Mouse (Mus musculus) liver, adult 2 months (tissue): ENCODE data around the gene Mboat2.

Source experiments
- CTCF ChIP-seq: fragments of 200-500 bp; IDR thresholded peaks from 2 replicates; pipeline ENCODE4 v1.5.1; 2011; ENCODE audit warnings: low read depth, low read length, control low read depth
- POLR2A ChIP-seq: fragments of 200-500 bp; IDR thresholded peaks from 2 replicates; pipeline ENCODE4 v1.6.1; 2011; ENCODE audit warnings: low read length, control low read depth; ENCODE audit not compliant: insufficient read depth; ENCODE audit errors: extremely low read depth

DNA sequence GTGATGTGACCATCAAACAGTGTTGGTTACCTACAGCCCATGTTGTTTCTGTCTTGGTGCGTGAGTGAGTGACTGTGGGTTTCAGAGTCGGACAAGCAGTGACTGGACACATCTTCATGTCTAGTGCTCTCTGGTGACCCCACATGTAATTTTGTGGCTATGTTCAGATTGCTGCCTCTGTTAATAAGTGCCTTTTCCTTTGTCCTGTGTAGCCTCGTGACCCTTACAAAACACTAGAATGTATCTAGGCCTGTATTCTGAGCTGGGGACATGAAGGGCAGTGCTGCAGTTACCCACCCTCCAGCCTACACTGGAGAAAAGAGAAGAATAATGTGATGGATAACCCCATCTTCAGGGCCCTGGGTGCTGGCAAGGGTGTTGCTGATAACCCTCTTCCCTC, 127.8 kb downstream of the Mboat2 start:
- no peak for TF ChIP-seq CTCF
- TF ChIP-seq POLR2A, result no peak
